Mouse (Mus musculus) lung, postnatal 36 days (tissue): ENCODE data around the gene Tprn.
A peak's percentile ranks its signal among the peaks of the same experiment; 100 is the strongest.
"Not testable (repeated sequence)": the region's sequence is repeated elsewhere in the genome, so short reads cannot be mapped to it uniquely, and the experiment has no call there.

Source experiments
- DNase-seq: peaks from one replicate; pipeline ENCODE4 v3.0.0; 2022; ENCODE audit warnings: mixed read lengths

The Tprn gene

GRCm38 (mm10) chr2:25237522-25237921 lies 24.9 kb upstream of the Tprn start:
- peak; percentile 88 for DNase-seq

GRCm38 (mm10) chr2:25238106-25238505 lies 24.3 kb upstream of the Tprn start:
- DNase-seq = no peak

- no peak for DNase-seq
Observed at GRCm38 (mm10) chr2:25239766-25240165, 22.7 kb upstream of the Tprn start.

- no peak for DNase-seq
Observed at GRCm38 (mm10) chr2:25240310-25240709, 22.1 kb upstream of the Tprn start.

GRCm38 (mm10) chr2:25240723-25241437 lies 21.5 kb upstream of the Tprn start:
- peak; percentile 85 for DNase-seq

- DNase-seq = no peak
Observed at GRCm38 (mm10) chr2:25241438-25241775, 21.0 kb upstream of the Tprn start.

GRCm38 (mm10) chr2:25242101-25242506 lies 20.3 kb upstream of the Tprn start, which contains the start of the genes Rnf208 and Cysrt1:
Gene Rnf208 (plus strand): TSS chr2:25242255.
Gene Cysrt1 (minus strand): TSS chr2:25242452.
- DNase-seq = no peak

GRCm38 (mm10) chr2:25243342-25243741 lies 19.1 kb upstream of the Tprn start:
- no peak for DNase-seq

- no peak for DNase-seq
Observed at GRCm38 (mm10) chr2:25244144-25244543, 18.3 kb upstream of the Tprn start.

GRCm38 (mm10) chr2:25246183-25247072 lies 16.0 kb upstream of the Tprn start, which contains the start of gene AL732309.1:
Gene AL732309.1 (minus strand): TSS chr2:25246863.
- DNase-seq = peak; percentile 53

GRCm38 (mm10) chr2:25252331-25252730 lies 10.1 kb upstream of the Tprn start:
- DNase-seq = peak; percentile 57

- peak; percentile 93 for DNase-seq
Observed at GRCm38 (mm10) chr2:25255284-25255779, 7.1 kb upstream of the Tprn start, which contains the start of gene Tmem203. Gene Tmem203 (plus strand): TSS chr2:25255439.

GRCm38 (mm10) chr2:25256443-25257109 lies 5.8 kb upstream of the Tprn start:
- peak; percentile 77 for DNase-seq

GRCm38 (mm10) chr2:25257250-25257649 lies 5.2 kb upstream of the Tprn start:
- not testable (repeated sequence) for DNase-seq

GRCm38 (mm10) chr2:25258887-25259286 lies 3.5 kb upstream of the Tprn start:
- DNase-seq = no peak

GRCm38 (mm10) chr2:25261870-25262269 lies 548 bp upstream of the Tprn start:
- no peak for DNase-seq

GRCm38 (mm10) chr2:25262795-25263622 lies 591 bp downstream of the Tprn start:
- DNase-seq = no peak

- DNase-seq = no peak
Observed at GRCm38 (mm10) chr2:25263623-25264285, 1.3 kb downstream of the Tprn start.

- DNase-seq = no peak
Observed at GRCm38 (mm10) chr2:25264286-25264660, 1.9 kb downstream of the Tprn start.

- DNase-seq = no peak
Observed at GRCm38 (mm10) chr2:25264851-25265250, 2.4 kb downstream of the Tprn start.

GRCm38 (mm10) chr2:25265897-25266656 lies 3.7 kb downstream of the Tprn start:
- peak; percentile 49 for DNase-seq
